Mouse (Mus musculus) urinary bladder, postnatal 10 days (tissue): Measurements from ENCODE around the gene Ppp1r16b.

Source experiments
- DNase-seq: peaks from one replicate; pipeline ENCODE4 v3.0.0; 2022; ENCODE audit warnings: low spot score

The Ppp1r16b gene

DNA sequence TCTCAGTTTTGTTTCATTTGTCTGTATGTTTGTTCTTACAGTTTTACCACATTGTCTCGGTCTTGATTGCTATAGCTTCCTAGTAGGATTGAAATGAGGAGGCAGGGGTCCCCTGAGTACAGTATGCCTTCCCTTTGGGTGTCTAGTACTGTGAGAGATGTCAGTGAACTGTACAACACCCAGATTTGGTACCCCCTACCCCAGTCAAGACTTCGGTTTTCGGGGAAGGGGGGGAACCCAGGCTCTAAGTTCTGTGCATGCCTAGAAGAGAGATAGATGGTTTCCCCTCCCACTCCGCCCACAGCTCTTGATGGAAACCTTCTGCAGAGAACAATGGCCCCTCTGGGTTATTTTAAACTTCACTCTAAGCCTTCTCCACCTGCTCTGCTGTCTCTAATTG lies at the start of gene Ppp1r16b:
TSS of gene Ppp1r16b (plus strand) at position 301 of the 400 bp plus-strand sequence.
- DNase-seq: no peak

DNA sequence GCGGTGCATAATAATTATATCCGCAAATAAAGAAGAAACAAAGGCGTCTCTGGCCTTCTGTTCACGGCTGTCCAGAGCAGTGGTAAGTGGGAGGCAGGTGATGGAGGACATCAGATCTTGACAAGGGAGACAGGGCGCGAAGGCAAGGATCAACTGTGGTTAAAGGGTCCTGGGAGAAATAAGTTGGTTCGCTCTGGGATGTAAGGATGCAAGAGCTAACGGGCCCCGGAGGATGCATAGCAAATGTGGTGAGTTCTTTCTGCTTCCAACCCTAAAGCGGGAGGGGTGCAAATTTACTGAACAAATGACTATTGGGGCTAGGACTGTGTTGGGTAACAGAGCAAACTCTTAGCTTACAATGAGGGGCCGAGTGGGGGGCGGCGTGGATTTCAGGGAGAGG lies 49.5 kb upstream of the Ppp1r16b start:
- DNase-seq: no peak

DNA sequence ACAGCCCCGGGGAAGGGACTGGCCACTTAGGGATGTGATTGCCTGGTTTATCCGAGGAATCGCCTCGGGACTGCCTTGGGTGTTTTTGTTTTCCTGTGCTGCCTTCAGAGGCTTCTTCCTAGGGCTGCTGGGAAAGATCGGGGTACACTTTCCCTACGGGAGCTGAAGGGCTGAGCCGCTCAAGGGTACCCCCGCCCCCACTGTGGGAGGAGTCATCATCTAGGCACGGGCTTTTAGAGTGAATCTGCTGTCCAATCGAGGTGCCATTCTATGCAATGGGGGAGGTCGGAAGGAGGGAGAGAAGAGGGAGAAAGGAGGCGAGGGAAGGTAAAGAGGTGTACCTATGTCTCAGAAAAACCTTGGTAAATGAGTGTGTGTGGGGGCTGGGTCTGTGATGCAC lies 48.9 kb upstream of the Ppp1r16b start:
- no peak for DNase-seq

DNA sequence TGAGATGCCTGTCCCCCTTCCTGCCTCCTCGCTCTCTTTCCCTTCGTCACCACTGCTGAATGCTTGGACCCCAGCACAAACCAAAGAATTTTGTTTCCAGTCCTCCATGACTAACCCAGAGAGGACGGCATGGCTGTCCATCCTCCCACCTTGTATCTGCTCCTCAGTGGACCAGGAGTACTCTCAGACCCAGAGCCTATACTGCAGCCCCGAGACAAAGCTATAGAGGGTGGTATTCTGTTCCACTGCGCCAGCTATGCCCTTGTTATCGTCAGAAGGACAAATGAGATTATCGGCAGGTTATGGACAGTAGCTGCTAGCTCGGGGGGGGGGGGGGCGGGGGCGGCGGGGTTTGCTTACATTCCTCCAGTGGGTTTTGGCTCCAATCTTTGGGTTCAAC lies 48.4 kb upstream of the Ppp1r16b start:
- no peak for DNase-seq

DNA sequence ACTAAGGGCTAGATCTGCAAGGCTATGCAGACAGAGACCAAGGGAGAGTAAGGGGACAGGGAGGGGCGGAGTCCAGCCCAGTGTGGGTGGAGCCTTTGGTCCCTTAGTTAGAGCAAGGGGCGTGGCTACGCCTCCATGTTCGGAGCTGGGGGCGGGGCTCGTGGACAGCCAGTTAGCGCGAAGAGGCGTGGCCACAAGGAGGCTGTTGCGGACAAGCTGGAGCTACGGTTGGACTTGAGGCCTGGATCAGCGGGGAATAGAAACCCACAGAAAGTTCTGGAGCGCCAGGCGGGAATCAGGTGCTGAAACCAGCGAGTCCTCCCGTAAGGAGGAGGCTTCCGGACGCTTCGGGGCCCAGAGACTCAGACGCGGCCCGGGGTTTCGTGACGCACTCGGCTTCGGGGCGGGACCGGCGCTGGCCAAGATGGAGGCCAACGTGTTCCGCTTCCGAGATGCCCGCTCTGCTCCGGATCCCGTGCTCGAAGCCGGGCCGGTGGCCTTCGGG lies 40.4 kb upstream of the Ppp1r16b start, which contains the start of gene Actr5:
TSS of gene Actr5 (plus strand) at position 171 of the 505 bp plus-strand sequence.
- peak; percentile 58 for DNase-seq

DNA sequence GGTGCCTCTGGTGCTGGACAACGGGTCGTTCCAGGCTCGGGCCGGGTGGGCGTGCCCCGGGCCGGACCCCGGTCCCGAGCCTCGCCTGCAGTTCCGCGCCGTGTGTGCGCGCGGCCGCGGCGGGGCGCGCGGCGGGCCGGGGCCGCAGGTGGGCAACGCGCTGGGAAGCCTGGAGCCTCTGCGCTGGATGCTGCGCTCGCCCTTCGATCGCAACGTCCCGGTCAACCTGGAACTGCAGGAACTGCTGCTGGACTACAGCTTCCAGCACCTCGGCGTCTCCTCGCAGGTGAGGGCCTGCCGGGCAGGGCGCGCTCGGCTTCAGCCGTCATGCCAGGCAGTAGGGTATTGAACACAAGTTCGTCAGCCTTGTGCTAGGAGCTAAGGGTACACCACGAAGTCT lies 40.0 kb upstream of the Ppp1r16b start:
- no peak for DNase-seq

DNA sequence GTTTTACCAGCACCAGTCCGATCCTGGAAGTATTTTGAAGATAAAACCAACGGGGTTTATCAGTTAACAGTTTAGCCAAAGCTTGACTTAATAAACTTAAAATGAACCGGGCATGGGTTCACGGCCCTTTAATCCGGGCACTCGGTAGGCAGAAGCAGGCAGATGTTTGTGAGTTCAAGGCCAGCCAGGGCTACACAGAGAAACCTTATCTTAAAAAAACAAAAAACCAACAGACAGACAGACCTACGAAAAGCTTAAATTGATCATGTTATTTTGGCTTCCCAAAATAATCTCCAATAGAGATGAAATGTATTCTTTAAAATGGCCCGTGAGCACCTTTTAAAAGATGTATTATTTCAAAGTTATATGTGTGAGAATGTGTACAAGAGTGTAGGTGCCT lies 39.5 kb upstream of the Ppp1r16b start:
- no peak for DNase-seq

DNA sequence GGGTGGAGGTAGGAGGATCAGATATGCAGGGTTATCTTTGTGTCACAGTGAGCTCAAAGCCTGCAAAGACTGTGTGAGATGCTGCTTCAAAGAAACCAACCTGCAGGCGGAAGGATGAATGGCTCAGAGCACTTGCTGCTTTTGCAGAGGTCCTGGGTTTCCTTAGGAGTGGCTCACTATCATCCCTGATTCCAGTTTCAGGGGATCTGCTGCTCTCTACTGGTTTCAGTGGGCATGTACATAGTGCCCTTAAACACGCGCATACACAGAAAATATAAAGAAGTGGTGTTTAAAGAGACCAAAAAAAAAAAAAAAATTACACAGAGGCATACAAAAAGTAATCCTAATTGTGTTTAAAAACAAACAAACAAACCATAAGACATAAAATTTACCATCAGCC lies 36.3 kb upstream of the Ppp1r16b start:
- no peak for DNase-seq

DNA sequence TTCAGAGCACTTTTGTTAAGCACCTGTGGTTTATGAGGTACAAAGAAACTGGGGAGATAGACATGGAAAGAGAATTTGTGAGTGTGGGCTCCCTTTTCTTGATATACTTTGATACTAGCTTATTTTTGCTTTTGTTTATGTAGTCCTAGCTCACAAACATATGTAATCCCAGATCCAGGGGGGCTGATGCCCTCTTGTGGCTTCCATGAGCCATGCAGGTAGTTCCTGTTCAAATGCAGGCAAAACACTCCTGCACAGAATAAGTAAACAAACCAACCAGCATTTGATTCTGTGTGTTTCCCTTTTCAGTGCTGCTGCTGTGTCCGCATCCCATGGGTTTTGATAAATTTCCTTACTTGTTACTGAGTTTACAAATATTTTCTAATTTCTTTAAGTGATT lies 35.8 kb upstream of the Ppp1r16b start:
- DNase-seq: no peak

DNA sequence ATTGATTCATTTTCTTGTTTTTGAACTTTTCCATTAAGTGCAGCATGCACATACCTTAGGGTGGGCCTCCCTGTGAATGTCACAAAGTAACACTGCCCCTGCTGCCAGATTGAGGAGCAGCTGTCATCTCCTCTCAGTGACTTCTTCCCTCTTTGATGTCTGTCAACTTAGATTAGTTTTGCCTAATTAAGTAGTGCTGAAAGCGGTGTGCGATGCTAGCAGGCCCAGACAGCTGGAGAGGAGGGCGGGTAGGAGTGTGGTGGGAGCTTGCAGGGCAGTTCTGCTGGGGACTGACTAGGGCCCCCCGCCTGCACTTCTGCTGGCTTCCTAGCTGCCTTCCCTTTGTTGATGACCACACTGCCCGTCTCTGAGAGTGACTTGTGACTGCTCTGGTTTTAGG lies 33.3 kb upstream of the Ppp1r16b start:
- DNase-seq: no peak

DNA sequence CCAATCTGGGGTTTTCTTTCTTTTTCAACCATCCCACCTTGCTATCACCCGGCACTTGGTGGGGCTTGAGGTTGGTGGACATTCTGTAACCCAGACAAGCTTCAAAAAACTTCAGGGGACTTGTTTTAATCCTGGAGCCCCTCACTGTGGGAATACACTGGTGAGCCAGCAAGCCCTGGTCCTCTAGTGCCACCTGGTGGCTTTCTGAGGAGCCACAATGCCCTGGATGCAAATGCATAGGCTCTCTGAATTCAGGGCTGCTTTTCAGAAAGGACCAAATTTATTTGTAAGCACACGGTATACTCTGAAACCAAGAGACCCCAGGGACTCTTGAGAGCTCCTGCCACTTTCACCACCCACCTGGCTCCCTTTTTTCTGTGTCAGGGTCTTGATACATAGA lies 23.3 kb upstream of the Ppp1r16b start:
- DNase-seq: no peak

DNA sequence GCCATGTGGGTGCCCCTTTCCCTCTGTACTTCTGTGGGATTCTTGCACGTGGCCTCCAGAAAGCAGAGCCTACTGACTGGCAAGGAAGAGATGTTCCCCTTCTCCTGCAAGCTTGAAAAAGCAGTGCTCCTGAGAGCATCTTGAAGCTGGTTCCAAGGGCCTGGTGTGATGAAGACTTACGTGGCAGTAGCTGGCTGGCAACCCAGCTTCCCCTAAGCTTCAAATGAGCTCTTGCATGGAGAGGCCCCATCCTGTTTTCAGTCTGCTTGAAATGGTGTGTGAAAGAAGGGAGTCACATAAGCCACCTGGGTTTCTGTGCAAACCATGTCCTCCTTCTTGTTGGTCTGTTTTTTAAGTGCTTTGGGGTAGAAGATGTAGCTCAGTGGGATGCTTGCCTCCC lies 22.6 kb upstream of the Ppp1r16b start:
- no peak for DNase-seq

DNA sequence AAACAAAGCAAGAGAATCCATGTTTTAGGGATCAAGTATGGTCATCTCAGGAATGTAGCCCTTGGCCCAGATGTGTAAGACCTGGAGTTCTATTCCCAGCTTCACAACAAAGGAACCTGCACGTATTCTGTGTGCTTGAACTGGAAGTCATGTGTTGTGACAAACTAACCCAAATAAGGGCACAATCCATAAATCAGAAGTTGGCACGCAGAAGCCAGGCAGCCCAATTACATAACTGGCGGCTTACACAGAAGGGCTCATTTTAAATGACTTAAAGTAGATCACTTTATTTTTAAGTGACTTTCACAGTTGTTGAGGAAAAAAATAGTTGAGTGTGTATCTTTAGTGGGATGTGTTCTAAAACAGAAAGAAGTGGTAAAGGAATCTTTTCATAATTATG lies 21.4 kb upstream of the Ppp1r16b start:
- no peak for DNase-seq

DNA sequence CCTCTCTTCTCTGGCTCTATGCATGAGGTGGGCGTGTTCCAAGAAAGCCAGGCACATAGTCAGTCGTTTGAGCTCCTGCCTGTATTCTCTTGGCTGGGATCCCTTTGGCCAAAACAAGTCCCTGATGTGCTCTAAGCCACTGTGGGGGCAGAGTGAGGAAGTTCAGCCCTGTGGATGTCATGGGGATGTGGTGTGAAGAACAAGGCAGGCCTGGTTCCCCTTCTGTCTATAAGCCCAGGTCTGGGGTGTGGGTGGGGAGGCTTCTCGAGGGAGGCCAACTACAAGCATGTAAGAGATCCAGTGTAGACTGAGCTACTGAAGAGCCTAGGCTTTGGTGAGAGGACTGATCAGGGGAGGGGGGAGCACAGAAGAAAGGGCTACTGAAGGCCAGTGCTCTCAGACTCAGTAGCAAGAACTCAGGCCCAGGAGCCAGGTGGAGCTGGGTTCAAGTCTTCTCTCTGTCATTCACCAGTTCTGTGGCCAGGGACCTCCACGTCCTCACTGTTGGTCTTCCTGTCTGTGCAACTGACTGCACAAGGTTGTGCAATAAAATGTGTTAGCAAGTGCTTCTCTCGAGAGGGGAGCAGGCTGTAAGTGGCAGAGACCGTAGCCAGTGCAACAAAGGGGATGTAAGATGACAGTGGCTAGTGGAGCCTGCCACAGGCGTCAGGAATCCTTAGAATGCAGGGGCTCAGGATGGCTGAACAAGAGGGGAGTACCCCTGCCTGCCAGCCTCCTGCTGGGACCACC lies 13.9 kb upstream of the Ppp1r16b start:
- no peak for DNase-seq

DNA sequence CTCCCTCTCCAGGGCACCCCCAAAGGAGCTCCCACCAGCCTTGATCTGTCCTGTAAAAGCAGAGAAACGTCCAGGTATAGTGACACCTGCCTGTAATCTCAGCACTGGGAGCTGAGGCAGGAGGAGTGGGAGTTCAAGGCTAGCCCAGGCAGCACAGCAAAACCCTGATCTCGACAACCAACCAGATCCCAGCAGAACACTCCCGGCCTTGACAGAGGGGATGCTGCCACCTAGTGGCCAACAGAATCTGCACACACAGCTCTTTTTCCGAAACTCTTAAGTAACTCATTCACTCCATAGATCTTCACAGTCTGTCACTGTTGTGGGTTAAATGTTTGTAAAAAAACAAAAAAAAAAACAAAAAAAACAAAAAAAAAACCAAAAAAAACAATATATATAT lies 12.2 kb upstream of the Ppp1r16b start:
- DNase-seq: no peak

DNA sequence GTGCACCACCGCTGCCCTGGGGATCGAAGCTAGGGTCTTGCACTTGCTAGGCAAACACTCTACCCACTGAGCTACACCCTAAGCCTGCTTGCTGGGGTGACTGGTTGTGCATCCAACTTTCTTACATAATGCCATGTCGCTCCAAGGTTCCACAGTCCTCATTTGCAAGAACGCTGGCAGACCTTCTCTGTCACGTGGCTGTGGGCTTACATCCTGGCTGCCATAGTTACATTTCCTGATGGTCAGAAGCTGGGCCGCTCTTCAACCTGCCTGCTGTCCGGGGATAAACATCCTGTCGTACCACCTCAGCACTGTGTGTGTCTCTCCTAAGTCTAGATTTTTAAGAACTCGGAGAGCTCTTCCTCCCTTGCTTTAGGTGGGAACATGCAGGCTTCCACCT lies 10.5 kb upstream of the Ppp1r16b start:
- no peak for DNase-seq

DNA sequence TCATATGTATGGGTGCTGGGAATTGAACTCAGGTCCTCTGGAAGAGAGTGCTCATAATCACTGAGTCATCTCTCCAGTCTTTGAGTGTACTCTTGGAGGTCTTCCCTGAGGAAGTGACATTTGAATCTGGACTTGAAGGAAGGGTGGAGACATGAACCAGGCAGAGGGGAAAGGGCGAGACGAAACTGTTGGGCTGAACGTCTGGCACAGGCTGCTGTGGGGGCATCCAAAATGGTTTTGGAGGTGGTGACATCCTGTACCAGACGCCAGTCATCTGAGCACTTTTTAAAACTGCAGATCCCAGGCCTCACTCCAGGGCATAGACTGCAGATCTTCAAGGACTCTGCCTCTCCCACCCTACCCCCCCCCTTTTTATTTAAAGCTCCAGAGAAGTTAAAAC lies 9.4 kb upstream of the Ppp1r16b start:
- DNase-seq: no peak

DNA sequence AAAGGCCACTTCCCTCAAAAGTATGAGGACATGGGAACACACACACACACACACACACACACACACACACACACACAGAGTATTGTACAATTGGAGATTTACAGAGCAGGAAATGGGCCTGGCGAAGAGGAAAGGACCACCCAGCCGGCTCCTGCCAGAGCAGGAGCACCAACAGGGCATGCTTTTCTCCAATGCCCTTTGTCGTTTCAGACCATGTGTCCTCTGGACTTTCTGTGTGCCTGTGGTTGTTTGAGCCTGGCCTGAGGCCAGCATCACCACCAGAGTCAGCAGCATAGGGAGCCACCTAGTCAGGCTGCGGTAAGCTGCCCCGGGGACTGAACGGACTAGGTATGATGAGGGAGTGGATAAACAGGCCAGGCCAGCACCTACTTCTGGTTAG lies 6.4 kb upstream of the Ppp1r16b start:
- DNase-seq: no peak

DNA sequence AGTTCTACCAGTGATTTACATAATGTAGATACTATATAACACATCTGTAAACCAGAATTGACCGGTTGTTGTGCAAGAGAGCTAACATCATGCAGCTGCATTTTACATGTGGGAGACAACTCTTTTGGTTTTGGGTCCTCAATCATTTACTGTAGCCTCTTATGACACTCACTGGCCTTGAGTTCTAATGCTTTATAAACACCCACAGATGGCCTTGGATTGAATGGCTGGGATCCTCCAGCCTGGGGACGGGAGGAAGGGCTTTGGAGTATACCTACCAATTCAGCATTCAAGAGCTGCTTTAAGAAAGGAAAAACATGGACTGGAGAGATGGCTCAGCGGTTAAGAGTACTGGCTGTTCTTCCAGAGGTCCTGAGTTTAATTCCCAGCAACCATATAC lies 5.9 kb upstream of the Ppp1r16b start:
- DNase-seq: no peak

DNA sequence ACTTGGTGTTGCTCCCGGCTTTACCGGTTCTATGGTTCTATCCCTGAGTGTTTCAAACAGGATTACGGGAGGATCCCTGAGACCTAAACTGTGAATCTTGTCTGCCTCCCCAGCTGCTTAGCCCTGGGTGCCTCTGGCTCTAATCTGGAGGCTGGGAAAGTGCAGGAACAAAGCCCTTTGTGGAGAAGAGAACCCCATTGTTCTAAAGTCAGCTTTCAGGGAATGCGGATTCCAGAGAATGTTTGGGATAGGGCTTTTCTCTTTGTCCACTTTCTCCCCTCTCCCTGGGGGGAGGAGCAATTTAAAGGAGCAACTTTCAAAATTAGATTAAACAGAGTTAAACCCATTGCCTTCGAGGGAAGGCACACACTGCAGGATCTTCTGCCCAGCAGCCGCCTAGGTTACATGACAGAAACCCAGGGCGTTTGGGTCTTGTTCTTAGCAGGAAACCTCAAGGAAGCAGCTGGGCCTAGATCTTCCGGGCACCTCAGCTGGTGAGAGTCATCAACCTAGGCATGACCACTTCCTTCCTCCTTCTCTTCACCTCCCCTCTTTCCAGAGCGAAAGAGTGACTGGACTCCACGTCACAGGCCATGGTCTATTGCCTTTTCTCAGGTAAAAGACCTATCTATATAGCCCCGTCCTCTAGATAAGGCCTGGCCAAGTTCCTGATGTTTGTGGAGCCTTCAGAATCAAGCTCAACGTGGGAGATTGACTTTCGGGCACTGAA lies 1.0 kb downstream of the Ppp1r16b start:
- no peak for DNase-seq

DNA sequence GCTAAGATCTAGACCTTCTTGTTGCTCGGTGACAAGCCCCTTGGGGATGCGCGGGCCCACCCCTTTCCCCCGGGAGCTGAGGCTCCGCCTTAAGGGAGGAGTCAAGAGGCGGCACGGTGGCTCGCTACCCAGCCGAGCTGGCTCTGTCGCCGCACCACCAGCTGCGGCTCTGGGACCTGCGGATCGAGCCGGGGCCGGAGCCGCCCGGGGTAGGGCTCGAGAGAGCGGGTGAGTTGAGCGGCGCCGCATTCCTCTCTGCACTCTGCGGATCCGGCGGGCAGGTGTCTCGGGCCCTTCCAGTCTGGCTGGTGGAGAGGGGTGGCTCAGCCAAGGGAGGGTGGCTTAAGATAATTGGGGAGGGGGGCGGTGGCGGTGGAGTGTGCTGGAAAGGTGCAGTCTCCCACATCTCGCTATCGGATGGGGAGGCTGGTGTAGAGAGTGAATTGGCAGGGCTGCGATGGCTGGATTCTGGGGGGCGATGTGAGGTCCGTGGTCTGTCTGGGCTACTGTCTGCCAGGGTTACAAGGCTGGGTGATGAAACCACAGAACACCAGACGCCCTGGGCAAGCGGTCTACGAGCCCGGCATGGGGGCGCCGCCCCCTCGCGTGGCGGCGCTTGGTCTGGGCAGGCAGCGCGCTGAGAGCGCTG lies 1.9 kb downstream of the Ppp1r16b start:
- no peak for DNase-seq

DNA sequence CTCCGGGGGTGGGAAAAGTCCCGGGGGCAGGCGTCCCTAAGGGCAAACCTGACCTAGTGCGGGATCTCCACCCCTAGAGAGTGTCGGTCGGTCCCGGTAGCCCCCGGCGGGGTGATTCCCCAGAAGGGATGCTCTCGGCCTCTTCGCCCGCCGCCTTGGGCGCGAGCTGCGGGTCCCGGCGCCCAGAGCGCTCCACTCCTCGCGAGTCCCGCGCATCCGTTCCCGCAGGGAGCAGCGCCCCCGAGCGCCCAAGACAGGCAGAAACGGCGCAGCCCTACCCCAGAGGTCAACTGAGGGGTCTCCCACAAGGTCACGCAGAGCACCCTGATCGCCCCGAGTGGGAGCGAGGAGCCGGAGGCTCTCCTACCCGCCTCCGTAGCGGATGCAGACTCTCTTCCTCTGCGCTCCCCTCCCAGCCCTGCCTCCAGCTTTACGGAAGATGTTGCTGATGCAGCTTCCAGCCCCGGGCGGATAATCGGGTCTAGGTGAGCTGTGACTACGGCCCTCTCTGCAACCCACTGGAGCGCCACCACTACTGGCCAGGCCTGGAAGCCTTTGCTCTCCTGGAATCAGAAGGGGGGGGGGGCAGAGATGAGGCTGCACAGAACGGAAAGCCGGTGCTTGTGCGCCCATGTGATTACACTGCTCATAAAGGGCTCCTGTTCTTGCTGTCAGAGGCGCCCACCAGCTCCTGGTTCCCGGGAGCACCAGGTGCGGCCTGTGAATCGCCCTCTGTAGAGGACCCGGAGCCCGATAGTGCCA lies 2.7 kb downstream of the Ppp1r16b start:
- no peak for DNase-seq
